Mouse (Mus musculus) liver, embryonic 14.5 days (tissue): ENCODE data around the gene Slc12a1. TPM values are rescaled to one million over a fixed set of nuclear protein-coding genes. Genes with fewer than 3 reads are reported as not detected.

Experiments used
- ATAC-seq: fragments of 200-750 bp; cut with Nextera tagmentation; 2 replicates; pipeline ENCODE4 v1.8.0; 2017; ENCODE audit warnings: moderate number of reproducible peaks, mild to moderate bottlenecking, moderate library complexity; ENCODE audit not compliant: insufficient read depth
- DNase-seq, 3 experiments: peaks; one replicate each; pipeline ENCODE4 v3.0.0-alpha.2; 2012 to 2013; ENCODE audit warnings: low read depth in 3 of 3, low spot score in 3 of 3
- H3K27ac ChIP-seq: fragments of 300-500 bp; sonication (generic); 2 replicates; pipeline ENCODE4 v1.5.1; 2014; ENCODE audit warnings: moderate library complexity, mild to moderate bottlenecking, control low read depth, inconsistent platforms
- H3K27me3 ChIP-seq: fragments of 300-500 bp; sonication (generic); 2 replicates; pipeline ENCODE4 v1.6.1; 2014; ENCODE audit warnings: mild to moderate bottlenecking, low read length, moderate library complexity; ENCODE audit not compliant: control insufficient read depth, insufficient read depth
- H3K36me3 ChIP-seq: fragments of 300-500 bp; sonication (generic); replicated peaks from 2 replicates; pipeline ENCODE4 v1.6.1; 2014; ENCODE audit warnings: low read depth; ENCODE audit not compliant: control insufficient read depth, insufficient read depth
- H3K4me1 ChIP-seq, 2 experiments: fragments of 200-500 bp in 1 of 2; fragments of 300-500 bp in 1 of 2; sonication (generic) in 1 of 2; replicated peaks; 2 replicates each; pipeline ENCODE4 v1.6.1; 2012 to 2014; ENCODE audit warnings: antibody characterized with exemption in 1 of 2, inconsistent platforms in 1 of 2, low read length in 1 of 2; ENCODE audit not compliant: control insufficient read depth in 2 of 2, insufficient read depth in 2 of 2
- H3K4me2 ChIP-seq: fragments of 300-500 bp; sonication (generic); 2 replicates; pipeline ENCODE4 v1.6.1; 2014; ENCODE audit warnings: low read depth, mild to moderate bottlenecking, control low read depth, moderate library complexity
- H3K4me3 ChIP-seq, 2 experiments: fragments of 200-500 bp in 1 of 2; fragments of 300-500 bp in 1 of 2; sonication (generic) in 1 of 2; 2 replicates each; pipeline ENCODE4 v1.5.1; 2012 to 2014; ENCODE audit warnings: low read depth in 2 of 2, low read length in 2 of 2, mild to moderate bottlenecking in 2 of 2, control low read depth in 1 of 2, inconsistent platforms in 1 of 2, moderate library complexity in 1 of 2; ENCODE audit not compliant: insufficient read depth in 1 of 2
- H3K9ac ChIP-seq: fragments of 300-500 bp; sonication (generic); replicated peaks from 2 replicates; pipeline ENCODE4 v1.6.1; 2014; ENCODE audit warnings: mild to moderate bottlenecking, control low read depth, moderate library complexity
- H3K9me3 ChIP-seq: fragments of 300-500 bp; sonication (generic); 2 replicates; pipeline ENCODE4 v1.6.1; 2016; ENCODE audit warnings: low read length, mixed read lengths; ENCODE audit not compliant: control insufficient read depth
- CTCF ChIP-seq: IDR thresholded peaks from 2 replicates; pipeline ENCODE4 v1.5.1; 2016; ENCODE audit warnings: antibody characterized with exemption, low read depth, control low read depth
- EP300 ChIP-seq: IDR thresholded peaks from 2 replicates; pipeline ENCODE4 v1.6.1; 2016; ENCODE audit warnings: antibody characterized with exemption, low read depth
- WGBS: fragments of 180-500 bp; shearing (Covaris S2); extraction: QIAGEN DNeasy Blood & Tissue Kit; methylation state at CpG from one replicate; pipeline ENCODE4 v1.1.7; 2014; ENCODE audit not compliant: insufficient replicate concordance; 5-methylcytosine and 5-hydroxymethylcytosine counted together
- polyA plus RNA-seq, 2 experiments: library from polyadenylated mRNA; depleted of rRNA in 1 of 2; stranded (reverse) in 1 of 2; unstranded in 1 of 2; fragments of >200 nt; fragmentation: Nextera tagmentation in 1 of 2; extraction: Ambion mirVana in 1 of 2; gene quantifications; 2 replicates each; pipeline versions ENCODE4 v1.2.1 to v1.2.3; 2012 to 2014

Gene Slc12a1
- polyA plus RNA-seq, 2 experiments = not detected

DNA sequence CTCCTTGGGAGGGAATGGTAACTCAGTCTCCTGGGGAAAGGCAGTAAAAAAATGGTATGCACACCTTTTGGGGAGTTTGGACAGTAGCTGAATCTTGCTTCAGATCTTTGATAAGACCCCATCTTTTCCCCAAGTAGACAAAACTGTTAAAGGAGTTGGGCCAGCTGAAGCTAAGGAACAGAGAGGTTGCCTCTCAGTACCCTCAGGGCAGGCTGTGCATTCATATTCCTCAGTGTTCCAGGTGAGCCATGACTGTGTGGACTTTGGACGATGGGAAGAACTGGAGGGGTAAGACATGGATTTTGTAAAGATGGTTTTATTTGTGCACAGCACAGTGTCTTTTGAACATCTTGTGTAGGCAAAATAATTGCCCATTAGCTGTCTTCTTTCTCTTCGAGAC, 108.0 kb downstream of the Slc12a1 start:
- DNase-seq = no peak
- Histone ChIP-seq H3K9me3 (no peaks in the 10 kb centered on the region), H3K4me1 (no peaks in the 10 kb centered on the region), H3K27ac (no peak overlapping the region), H3K4me2 (no peak overlapping the region), H3K36me3 (peaks cover 38% of the 10 kb centered on the region), H3K27me3 (no peaks in the 10 kb centered on the region), H3K9ac (no peak overlapping the region), H3K4me3 (no peak overlapping the region)
- ATAC-seq = no peak
- WGBS = 73% methylated on average over 2 of the region's 2 CpGs
- TF ChIP-seq EP300 (no peak), CTCF (no peak)

DNA sequence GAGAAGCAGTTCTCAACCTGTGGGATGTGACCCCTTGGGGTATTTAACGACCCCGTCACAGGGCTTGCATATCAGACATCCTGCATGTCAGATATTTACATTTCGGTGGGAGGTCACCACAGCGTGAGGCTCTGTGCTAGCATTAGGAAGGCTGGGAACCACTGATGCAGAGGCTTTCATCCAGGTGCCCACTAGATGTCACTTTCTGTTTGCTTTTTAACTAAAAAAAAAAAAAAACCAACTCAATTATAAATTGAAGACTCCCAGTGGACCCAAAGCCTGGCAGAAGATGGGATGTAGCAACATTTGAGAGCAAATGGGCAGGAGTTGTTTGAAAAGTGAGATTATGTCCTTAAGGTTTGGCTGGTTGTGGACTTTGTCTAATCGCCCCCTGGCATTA, 110.8 kb downstream of the Slc12a1 start:
- no peak for DNase-seq
- Histone ChIP-seq H3K4me3 (no peak overlapping the region), H3K36me3 (peaks cover 11% of the 10 kb centered on the region), H3K27ac (no peak overlapping the region), H3K4me1 (no peaks in the 10 kb centered on the region), H3K9me3 (no peaks in the 10 kb centered on the region), H3K9ac (no peak overlapping the region), H3K4me2 (no peak overlapping the region), H3K27me3 (no peaks in the 10 kb centered on the region)
- TF ChIP-seq CTCF (no peak), EP300 (no peak)
- 28% methylated on average over 5 of the region's 5 CpGs for WGBS
- no peak for ATAC-seq

DNA sequence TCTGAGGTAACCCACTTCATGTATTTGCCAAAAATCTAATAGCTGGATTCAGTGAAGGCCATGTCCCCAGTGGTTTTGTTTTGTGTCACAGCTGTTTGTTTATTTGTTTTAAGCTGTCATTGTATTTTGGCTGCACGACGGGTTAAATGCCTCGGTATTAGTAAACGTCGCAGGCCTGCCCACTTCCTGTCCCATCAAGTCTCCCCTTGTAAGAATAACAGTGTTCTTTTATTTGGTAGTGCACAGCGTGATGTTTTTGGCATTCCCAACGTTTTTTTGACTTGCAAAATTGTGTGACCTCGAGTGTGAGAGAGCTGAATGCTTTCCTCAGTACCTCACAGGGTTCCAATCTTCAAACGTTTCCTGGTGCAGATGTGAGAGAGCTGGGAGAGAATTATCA, 111.4 kb downstream of the Slc12a1 start:
- no peak for ATAC-seq
- no peak overlapping the region for H3K4me2 ChIP-seq
- TF ChIP-seq EP300 (no peak), CTCF (no peak)
- no peak for DNase-seq
- peaks cover 10% of the 10 kb centered on the region for H3K36me3 ChIP-seq
- H3K9ac ChIP-seq = no peak overlapping the region
- no peaks in the 10 kb centered on the region for H3K27me3 ChIP-seq
- no peak overlapping the region for H3K27ac ChIP-seq
- H3K4me1 ChIP-seq = no peaks in the 10 kb centered on the region
- WGBS = 28% methylated on average over 9 of the region's 9 CpGs
- no peaks in the 10 kb centered on the region for H3K9me3 ChIP-seq
- no peak overlapping the region for H3K4me3 ChIP-seq

DNA sequence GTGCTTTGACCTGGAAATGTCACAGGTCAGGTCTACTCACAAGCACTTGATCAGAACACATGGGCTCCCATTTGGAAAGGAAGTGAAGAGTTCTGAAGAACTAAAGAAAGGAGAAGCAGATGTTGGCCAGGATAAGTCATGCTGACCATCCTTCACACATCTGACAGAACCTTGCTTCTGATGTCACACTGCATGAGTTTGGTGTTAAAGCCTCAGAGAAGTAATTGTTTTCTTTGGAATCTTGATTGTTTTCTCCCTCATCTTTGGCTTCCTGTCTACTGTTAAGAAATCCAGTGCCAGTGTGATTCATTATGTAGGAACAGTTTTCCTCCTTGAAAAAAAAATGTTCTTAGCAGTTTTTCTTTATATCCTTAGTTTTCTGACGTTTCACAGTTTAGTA, 116.6 kb downstream of the Slc12a1 start:
- Histone ChIP-seq H3K4me3 (no peak overlapping the region), H3K9ac (no peak overlapping the region), H3K36me3 (no peaks in the 10 kb centered on the region), H3K27me3 (no peaks in the 10 kb centered on the region), H3K27ac (no peak overlapping the region), H3K4me1 (no peaks in the 10 kb centered on the region), H3K4me2 (no peak overlapping the region), H3K9me3 (no peaks in the 10 kb centered on the region)
- 42% methylated on average over 1 of the region's 1 CpGs for WGBS
- no peak for ATAC-seq
- TF ChIP-seq CTCF (no peak), EP300 (no peak)
- no peak for DNase-seq

DNA sequence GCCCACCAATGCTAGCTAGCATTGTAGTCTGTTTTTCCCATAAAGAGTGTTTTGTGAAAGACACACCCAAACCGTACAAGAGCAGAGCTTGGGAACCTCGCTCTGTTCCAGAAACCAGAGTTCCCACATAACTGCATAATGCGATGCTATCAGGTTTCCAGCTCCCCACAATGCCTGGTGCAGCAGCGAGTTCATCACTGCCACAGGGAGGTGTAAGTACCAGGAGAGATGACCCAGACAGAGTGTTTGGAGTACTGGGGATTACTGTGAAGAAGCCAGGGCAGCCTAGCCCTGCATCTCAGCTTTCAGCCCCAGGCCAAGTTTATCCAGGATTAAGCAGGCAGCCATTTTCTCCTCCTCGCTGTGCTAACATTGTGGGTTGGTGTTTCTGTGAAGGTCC, 123.3 kb downstream of the Slc12a1 start:
- H3K4me3 ChIP-seq = no peak overlapping the region
- TF ChIP-seq EP300 = no peak
- no peaks in the 10 kb centered on the region for H3K36me3 ChIP-seq
- no peak overlapping the region for H3K9ac ChIP-seq
- no peaks in the 10 kb centered on the region for H3K27me3 ChIP-seq
- H3K4me2 ChIP-seq = no peak overlapping the region
- no peaks in the 10 kb centered on the region for H3K4me1 ChIP-seq
- H3K27ac ChIP-seq = no peak overlapping the region
- no peaks in the 10 kb centered on the region for H3K9me3 ChIP-seq
- DNase-seq (no peak), ATAC-seq (no peak)
- 65% methylated on average over 5 of the region's 5 CpGs for WGBS

DNA sequence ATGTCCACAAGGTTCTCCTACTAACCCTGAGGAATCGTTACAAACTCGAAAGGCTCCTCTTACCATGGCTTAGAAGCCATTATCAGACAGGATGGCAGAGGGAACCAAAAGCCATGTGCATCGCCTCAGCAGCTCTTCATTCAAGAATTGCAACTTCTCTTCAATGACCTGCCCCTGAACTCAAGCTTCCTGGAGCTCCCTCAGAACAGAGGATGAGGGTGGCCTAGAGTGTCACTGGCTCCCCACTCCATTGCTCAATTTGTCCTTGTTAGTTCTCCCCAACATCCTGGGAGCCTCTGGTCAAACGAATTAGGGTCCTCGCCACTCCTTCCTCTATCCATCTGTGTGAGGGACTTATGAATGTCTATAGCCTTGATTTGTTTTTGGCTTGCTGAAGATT, 124.4 kb downstream of the Slc12a1 start:
- no peaks in the 10 kb centered on the region for H3K4me1 ChIP-seq
- ATAC-seq (no peak), DNase-seq (no peak)
- H3K9ac ChIP-seq = no peak overlapping the region
- no peak for TF ChIP-seq CTCF
- no peak for TF ChIP-seq EP300
- no peak overlapping the region for H3K27ac ChIP-seq
- no peaks in the 10 kb centered on the region for H3K27me3 ChIP-seq
- no peaks in the 10 kb centered on the region for H3K9me3 ChIP-seq
- WGBS = 55% methylated on average over 5 of the region's 5 CpGs
- no peaks in the 10 kb centered on the region for H3K36me3 ChIP-seq
- no peak overlapping the region for H3K4me2 ChIP-seq
- no peak overlapping the region for H3K4me3 ChIP-seq
